Mouse (Mus musculus) CD4-positive naive resting alpha-beta T cell, adult 57 days (primary cell): ENCODE measurements around the gene Wwc2. TPM values are rescaled to one million over a fixed set of nuclear protein-coding genes. Genes with fewer than 3 reads are reported as not detected.

Experiments
- total RNA-seq: library from RNA; stranded (reverse); gene quantifications from one replicate; pipeline ENCODE4 v1.2.4, GENCODE M21; 2023

Gene Wwc2
- total RNA-seq: 0.80 TPM

DNA sequence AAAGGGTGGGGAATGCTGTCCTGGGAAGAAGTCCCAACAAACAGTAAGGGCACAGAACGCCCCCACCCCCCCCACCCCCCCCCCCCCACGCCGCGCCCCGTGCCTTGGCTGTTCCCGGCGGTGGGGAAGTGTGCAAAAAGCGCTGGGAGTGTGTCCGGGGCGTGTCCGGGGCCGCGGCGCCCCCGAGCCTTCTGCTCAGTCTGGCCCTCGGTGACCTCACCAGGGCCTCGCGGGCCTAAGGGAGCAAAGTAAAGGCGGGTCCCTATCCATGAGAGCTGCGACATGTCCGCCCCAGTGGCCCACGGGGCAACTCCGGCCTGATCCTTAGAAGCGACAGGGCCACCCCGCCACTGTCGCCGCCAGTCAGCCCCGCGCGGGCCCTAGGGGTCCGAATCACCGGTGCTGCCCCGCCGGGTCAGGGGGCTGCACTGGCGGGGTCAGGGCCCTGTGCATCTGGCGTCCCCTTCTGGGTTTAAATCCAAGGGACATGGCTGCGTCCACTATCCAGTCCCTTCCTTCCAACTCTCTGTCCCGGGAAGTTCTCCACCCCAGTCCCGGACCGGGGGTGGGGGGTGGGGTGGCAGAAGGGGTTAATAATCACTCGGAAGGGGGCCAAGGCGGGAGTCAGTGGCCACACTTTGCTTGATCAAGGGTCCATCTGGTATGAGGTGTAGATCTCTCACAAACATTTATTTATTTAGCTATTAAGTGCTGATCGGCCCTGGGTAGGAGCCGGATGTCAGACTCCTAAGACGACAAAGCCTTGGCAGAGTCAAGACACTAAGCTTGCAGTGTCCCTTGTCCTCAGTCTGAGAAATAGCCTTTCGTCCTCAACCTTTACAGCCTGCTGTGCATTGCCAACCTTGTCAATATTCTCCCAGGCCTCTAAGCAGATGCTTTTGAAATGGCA, at the start of gene Wwc2:
Gene Wwc2 (minus strand): TSS at position 14 of the 910 bp plus-strand sequence.

GRCm38 (mm10) chr8:47824182-47824581, 166.5 kb downstream of the Wwc2 start, which contains the start of gene Cldn22:
Cldn22 (plus strand) TSS chr8:47824482.

DNA sequence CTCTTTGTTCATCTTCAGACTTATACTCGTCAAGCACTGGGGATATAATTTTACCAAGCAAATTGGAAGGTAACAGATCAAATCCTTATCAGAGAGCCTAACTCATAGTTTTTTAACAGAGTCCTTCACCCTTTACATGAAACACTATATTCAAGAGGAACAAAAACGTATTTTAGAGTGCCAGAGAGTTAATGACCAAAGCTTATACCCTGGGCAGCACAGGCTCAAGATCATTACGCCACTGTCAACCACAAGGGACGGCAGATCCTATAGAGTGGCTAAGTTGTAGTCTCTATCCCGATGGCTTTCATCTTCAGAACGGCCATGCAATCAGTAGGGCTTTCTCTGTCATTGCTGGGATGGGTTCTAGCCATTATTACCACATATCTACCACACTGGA, 168.9 kb downstream of the Wwc2 start, which contains the start of gene Cldn24:
Gene Cldn24 (plus strand): TSS at position 301 of the 400 bp plus-strand sequence.

Other genes starting within 250 kb of the Wwc2 start
- gene Cldn24, start 168.8 kb downstream of the Wwc2 start, total RNA-seq: not detected
- gene Cldn22, start 166.4 kb downstream of the Wwc2 start, total RNA-seq: not detected
- 4.0 TPM for gene Dctd, start 108.2 kb upstream of the Wwc2 start, total RNA-seq